Mouse (Mus musculus): ENCODE data around the gene Dpp6. TPM values are rescaled to one million over a fixed set of nuclear protein-coding genes. Genes with fewer than 3 reads are reported as not detected.

Dpp6 gene
- total RNA-seq, 2 experiments from 2014 or later = 203 to 213 TPM

GRCm38 (mm10) chr5:27731392-27731791 lies 914.4 kb downstream of the Dpp6 start:
- no peak for DNase-seq (ENCODE audit: low spot score in 2 of 2)

- peak in 1 of 2 experiments; percentile 26 for DNase-seq (ENCODE audit: low spot score in 2 of 2)
Measured at GRCm38 (mm10) chr5:27732288-27732868, 915.4 kb downstream of the Dpp6 start.

- peak; percentile 58 to 64 for DNase-seq (ENCODE audit: low spot score in 2 of 2)
Measured at GRCm38 (mm10) chr5:27737168-27737567, 920.2 kb downstream of the Dpp6 start.

- DNase-seq (ENCODE audit: low spot score in 2 of 2) = no peak
Measured at GRCm38 (mm10) chr5:27739216-27739615, 922.2 kb downstream of the Dpp6 start.

- no peak for DNase-seq (ENCODE audit: low spot score in 2 of 2)
Measured at GRCm38 (mm10) chr5:27744944-27745343, 927.9 kb downstream of the Dpp6 start.

GRCm38 (mm10) chr5:27765780-27766179 lies 948.8 kb downstream of the Dpp6 start:
- DNase-seq (ENCODE audit: low spot score in 2 of 2) = no peak

GRCm38 (mm10) chr5:27767948-27768347 lies 950.9 kb downstream of the Dpp6 start:
- no peak for DNase-seq (ENCODE audit: low spot score in 2 of 2)

Data from layer of hippocampus, postnatal 10 days (tissue).